Mouse (Mus musculus): Measurements from ENCODE around the gene Gm14326. TPM values are rescaled to one million over a fixed set of nuclear protein-coding genes. Genes with fewer than 3 reads are reported as not detected.
"Not testable (repeated sequence)": the region's sequence is repeated elsewhere in the genome, so short reads cannot be mapped to it uniquely, and the experiment has no call there.

Gm14326 gene
- polyA plus RNA-seq (2015; fragmentation: Nextera tagmentation; extraction: Ambion mirVana), result 16.6 and 17.6 TPM in 2 replicates

DNA sequence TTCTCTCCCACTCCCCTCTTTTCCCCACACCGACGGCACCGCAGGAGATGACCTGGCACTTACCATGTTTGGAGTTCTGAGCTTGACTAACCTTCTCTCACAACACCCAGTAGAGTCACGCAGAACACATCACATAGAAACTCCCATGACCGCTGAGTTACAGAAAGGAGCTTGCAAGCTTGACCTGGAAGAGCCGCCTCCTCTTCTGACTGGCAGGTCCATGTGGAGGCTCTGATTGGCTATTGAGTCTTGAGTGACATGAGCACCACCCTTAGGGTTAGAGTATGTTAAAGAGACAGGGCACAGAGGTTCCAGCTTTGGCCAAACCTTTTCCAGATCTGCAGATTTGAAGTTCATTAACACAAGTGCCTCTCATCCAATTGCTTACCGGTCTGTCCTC is at the start of gene Gm14326:
Gene Gm14326, minus strand, starts transcription at position 153 of the 400 bp plus-strand sequence.
- not testable (repeated sequence) for H3K4me1 ChIP-seq (replicated peaks; ENCODE audit: control insufficient read depth, insufficient read depth); ATAC-seq (ENCODE audit: low FRiP score, low TSS enrichment); H3K27me3 ChIP-seq (ENCODE audit: control insufficient read depth, insufficient read depth, low read length); H3K9ac ChIP-seq (ENCODE audit: low read length); H3K9me3 ChIP-seq (ENCODE audit: control insufficient read depth, low read length); H3K36me3 ChIP-seq (ENCODE audit: control insufficient read depth, insufficient read depth, low read length); H3K27ac ChIP-seq (replicated peaks)
- Histone ChIP-seq H3K4me2 (replicated peaks; ENCODE audit: low read depth) (peak within 1 kb of the TSS; percentile 37; the same call in 1 of the 2 replicates), H3K4me3 (ENCODE audit: low read depth, low read length) (peak within 1 kb of the TSS; percentile 35)
- peak; percentile 11 for DNase-seq (ENCODE audit: low spot score)
- 0% methylated on average over 3 of the region's 7 CpGs for WGBS

DNA sequence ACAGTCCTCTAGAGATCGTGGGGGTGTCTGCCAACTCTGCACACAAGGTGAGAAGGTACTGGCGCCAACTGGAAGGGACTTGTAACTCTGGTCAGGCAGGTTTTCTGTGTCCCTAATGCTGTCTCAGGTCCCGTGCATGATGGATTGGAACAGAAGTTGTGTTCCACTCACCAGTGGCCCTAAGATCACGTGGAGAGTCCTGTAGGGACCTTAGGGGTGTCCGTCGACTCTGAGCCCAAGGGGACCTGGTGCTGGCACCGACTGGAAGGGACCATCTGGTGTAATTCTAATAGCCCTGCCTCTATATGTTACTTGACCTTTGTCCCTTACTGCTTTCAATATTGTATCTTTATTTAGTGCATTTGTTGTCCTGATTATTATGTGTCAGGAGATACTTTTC is 17.7 kb upstream of the Gm14326 start:
- not testable (repeated sequence) for ATAC-seq (ENCODE audit: low FRiP score, low TSS enrichment); H3K36me3 ChIP-seq (ENCODE audit: control insufficient read depth, insufficient read depth, low read length); H3K4me1 ChIP-seq (replicated peaks; ENCODE audit: control insufficient read depth, insufficient read depth); H3K4me2 ChIP-seq (replicated peaks; ENCODE audit: low read depth); H3K9ac ChIP-seq (ENCODE audit: low read length); H3K4me3 ChIP-seq (ENCODE audit: low read depth, low read length); DNase-seq (ENCODE audit: low spot score); H3K27me3 ChIP-seq (ENCODE audit: control insufficient read depth, insufficient read depth, low read length); H3K27ac ChIP-seq (replicated peaks); H3K9me3 ChIP-seq (ENCODE audit: control insufficient read depth, low read length)
- WGBS, result 74% methylated on average over 7 of the region's 7 CpGs

- 2% methylated on average over 16 of the region's 18 CpGs for WGBS
Measured at GRCm38 (mm10) chr2:177956734-177957133, 363 bp downstream of the Gm14326 start.

GRCm38 (mm10) chr2:177925563-177926103 is 31.5 kb downstream of the Gm14326 start, which contains the start of gene Zfp972:
Gene Zfp972, minus strand, starts transcription at chr2:177925613.
- H3K9me3 ChIP-seq (ENCODE audit: control insufficient read depth, low read length); H3K4me1 ChIP-seq (replicated peaks; ENCODE audit: control insufficient read depth, insufficient read depth); H3K27ac ChIP-seq (replicated peaks); H3K27me3 ChIP-seq (ENCODE audit: control insufficient read depth, insufficient read depth, low read length); H3K4me2 ChIP-seq (replicated peaks; ENCODE audit: low read depth); H3K9ac ChIP-seq (ENCODE audit: low read length); H3K4me3 ChIP-seq (ENCODE audit: low read depth, low read length); H3K36me3 ChIP-seq (ENCODE audit: control insufficient read depth, insufficient read depth, low read length); ATAC-seq (ENCODE audit: low FRiP score, low TSS enrichment): not testable (repeated sequence)
- 56% methylated on average over 4 of the region's 5 CpGs for WGBS
- DNase-seq (ENCODE audit: low spot score), result peak; percentile 11

More at GRCm38 (mm10) chr2:177956734-177957133, 363 bp downstream of the Gm14326 start:
- H3K4me1 ChIP-seq (replicated peaks; ENCODE audit: control insufficient read depth, insufficient read depth); H3K36me3 ChIP-seq (ENCODE audit: control insufficient read depth, insufficient read depth, low read length); H3K27ac ChIP-seq (replicated peaks); H3K9me3 ChIP-seq (ENCODE audit: control insufficient read depth, low read length); H3K9ac ChIP-seq (ENCODE audit: low read length); ATAC-seq (ENCODE audit: low FRiP score, low TSS enrichment); H3K27me3 ChIP-seq (ENCODE audit: control insufficient read depth, insufficient read depth, low read length): not testable (repeated sequence)
- Histone ChIP-seq H3K4me2 (replicated peaks; ENCODE audit: low read depth) (peak overlapping the region; percentile 37; the same call in 1 of the 2 replicates), H3K4me3 (ENCODE audit: low read depth, low read length) (peak overlapping the region; percentile 35)
- peak; percentile 9 for DNase-seq (ENCODE audit: low spot score)

DNA sequence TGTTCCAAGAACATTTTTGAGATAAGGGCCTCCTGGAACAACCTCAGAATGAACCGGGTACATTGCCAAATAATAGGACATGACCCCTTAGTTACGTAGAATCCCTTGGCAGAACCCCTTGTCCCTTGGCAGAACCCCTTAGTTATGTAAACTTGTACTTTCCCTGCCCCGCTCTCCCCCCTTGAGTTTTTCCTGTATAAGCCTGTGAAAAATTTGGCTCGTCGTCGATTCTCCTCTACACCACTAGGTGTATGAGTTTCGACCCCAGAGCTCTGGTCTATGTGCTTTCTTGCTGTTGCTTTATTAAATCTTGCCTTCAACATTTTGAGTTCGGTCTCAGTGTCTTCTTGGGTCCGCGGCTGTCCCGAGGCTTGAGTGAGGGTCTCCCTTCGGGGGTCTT is 53.8 kb downstream of the Gm14326 start:
- H3K27me3 ChIP-seq (ENCODE audit: control insufficient read depth, insufficient read depth, low read length); H3K27ac ChIP-seq (replicated peaks); H3K4me1 ChIP-seq (replicated peaks; ENCODE audit: control insufficient read depth, insufficient read depth); DNase-seq (ENCODE audit: low spot score); ATAC-seq (ENCODE audit: low FRiP score, low TSS enrichment); H3K4me3 ChIP-seq (ENCODE audit: low read depth, low read length); H3K9me3 ChIP-seq (ENCODE audit: control insufficient read depth, low read length); H3K36me3 ChIP-seq (ENCODE audit: control insufficient read depth, insufficient read depth, low read length); H3K9ac ChIP-seq (ENCODE audit: low read length); H3K4me2 ChIP-seq (replicated peaks; ENCODE audit: low read depth): not testable (repeated sequence)
- WGBS, result no CpG with 5 or more reads among the region's 12 CpGs

DNA sequence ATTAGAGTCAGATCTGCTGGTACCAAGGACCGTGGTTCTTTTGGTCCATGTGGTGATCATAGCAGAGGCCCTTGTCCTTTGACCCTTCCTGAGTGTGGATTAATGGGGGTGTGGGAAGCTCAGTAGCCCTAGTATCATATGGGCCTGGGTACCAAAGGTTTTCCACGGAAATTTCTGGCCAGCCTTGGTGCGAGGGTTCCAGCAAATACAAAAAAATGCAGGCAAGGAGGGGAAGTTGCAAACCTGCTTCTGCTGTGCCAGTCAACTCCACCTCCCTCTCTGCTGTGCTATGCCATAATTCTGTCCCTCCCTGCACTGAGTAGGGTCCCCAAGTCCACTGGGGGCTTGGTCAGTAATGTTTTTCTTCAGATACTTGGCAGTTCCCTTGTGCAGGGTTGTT is 58.9 kb downstream of the Gm14326 start:
- H3K27ac ChIP-seq (replicated peaks); ATAC-seq (ENCODE audit: low FRiP score, low TSS enrichment); H3K4me2 ChIP-seq (replicated peaks; ENCODE audit: low read depth); DNase-seq (ENCODE audit: low spot score); H3K9me3 ChIP-seq (ENCODE audit: control insufficient read depth, low read length); H3K27me3 ChIP-seq (ENCODE audit: control insufficient read depth, insufficient read depth, low read length); H3K36me3 ChIP-seq (ENCODE audit: control insufficient read depth, insufficient read depth, low read length); H3K4me3 ChIP-seq (ENCODE audit: low read depth, low read length); H3K4me1 ChIP-seq (replicated peaks; ENCODE audit: control insufficient read depth, insufficient read depth); H3K9ac ChIP-seq (ENCODE audit: low read length): not testable (repeated sequence)
- 55% methylated on average over 2 of the region's 3 CpGs for WGBS

DNA sequence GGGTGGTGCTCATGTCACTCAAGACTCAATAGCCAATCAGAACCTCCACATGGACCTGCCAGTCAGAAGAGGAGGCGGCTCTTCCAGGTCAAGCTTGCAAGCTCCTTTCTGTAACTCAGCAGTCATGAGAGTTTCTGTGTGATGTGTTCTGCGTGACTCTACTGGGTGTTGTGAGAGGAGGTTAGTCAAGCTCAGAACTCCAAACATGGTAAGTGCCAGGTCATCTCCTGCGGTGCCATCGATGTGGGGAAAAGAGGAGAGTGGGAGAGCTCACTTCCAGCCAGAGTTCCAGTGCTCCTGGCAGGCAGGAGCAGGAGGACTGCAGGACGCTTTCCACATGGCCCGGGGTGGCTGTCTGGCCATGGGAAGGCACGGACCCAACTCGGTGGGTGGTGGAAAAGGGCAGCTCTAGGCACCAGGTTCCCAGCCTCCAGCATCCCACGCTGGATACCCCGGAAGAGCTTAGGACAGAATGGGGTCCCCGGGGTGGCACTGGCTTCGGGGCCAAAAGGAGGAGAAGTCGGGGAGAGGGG is 60.0 kb downstream of the Gm14326 start, which contains the start of gene Gm14327:
Gene Gm14327, plus strand, starts transcription at position 51 of the 533 bp plus-strand sequence.
- not testable (repeated sequence) for DNase-seq (ENCODE audit: low spot score); H3K36me3 ChIP-seq (ENCODE audit: control insufficient read depth, insufficient read depth, low read length); H3K9ac ChIP-seq (ENCODE audit: low read length); H3K9me3 ChIP-seq (ENCODE audit: control insufficient read depth, low read length); H3K27me3 ChIP-seq (ENCODE audit: control insufficient read depth, insufficient read depth, low read length); H3K4me3 ChIP-seq (ENCODE audit: low read depth, low read length); H3K27ac ChIP-seq (replicated peaks); H3K4me1 ChIP-seq (replicated peaks; ENCODE audit: control insufficient read depth, insufficient read depth); ATAC-seq (ENCODE audit: low FRiP score, low TSS enrichment); H3K4me2 ChIP-seq (replicated peaks; ENCODE audit: low read depth)
- WGBS, result 35% methylated on average over 7 of the region's 13 CpGs

DNA sequence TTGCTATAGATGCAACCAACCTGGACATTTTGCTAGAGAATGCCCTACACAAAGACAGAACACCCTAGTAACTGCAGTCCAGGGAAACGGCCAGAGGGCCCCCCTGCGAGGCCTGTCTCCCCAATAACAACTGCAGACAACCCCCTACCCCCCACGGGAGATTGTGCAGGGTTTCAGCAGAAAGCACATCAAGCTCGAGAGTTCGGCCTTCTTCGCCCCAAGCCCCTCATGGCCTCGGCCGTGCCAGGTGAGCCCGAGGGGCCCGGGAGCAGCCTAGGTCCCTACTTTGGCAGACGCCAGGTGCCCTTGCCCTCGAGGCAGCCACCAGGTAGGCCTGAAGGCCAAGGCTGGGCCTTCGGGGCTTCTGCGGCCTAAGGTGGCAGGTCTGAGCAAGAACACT is 69.4 kb downstream of the Gm14326 start:
- not testable (repeated sequence) for DNase-seq (ENCODE audit: low spot score); H3K9ac ChIP-seq (ENCODE audit: low read length); H3K9me3 ChIP-seq (ENCODE audit: control insufficient read depth, low read length); H3K27me3 ChIP-seq (ENCODE audit: control insufficient read depth, insufficient read depth, low read length); H3K4me3 ChIP-seq (ENCODE audit: low read depth, low read length); H3K27ac ChIP-seq (replicated peaks); ATAC-seq (ENCODE audit: low FRiP score, low TSS enrichment); H3K36me3 ChIP-seq (ENCODE audit: control insufficient read depth, insufficient read depth, low read length); H3K4me1 ChIP-seq (replicated peaks; ENCODE audit: control insufficient read depth, insufficient read depth); H3K4me2 ChIP-seq (replicated peaks; ENCODE audit: low read depth)
- 91% methylated on average over 11 of the region's 14 CpGs for WGBS

Measured in stomach, postnatal 0 days (tissue).